Comparison of ENCODE assay signal across 10 mouse cellular contexts in genomic region chr6:115420963-115421362, GRCm38 (mm10).
DNase-seq lines count a peak whose midpoint lies in the region; ATAC-seq and TF ChIP-seq lines count a peak whose summit lies in the region.
"Had no signal": no experiment of that assay in that cellular context is flagged by ENCODE, and none has a peak within 500 bp of the region (broad histone marks: within the 10 kb centered on the region; RNA-seq: fewer than 3 reads in every experiment).

No protein-coding gene starts in this region.

- no peak overlapping the region for H3K4me3 ChIP-seq in lung, postnatal 0 days (ENCODE audit: low read depth, low read length)
- no peak overlapping the region for H3K4me3 ChIP-seq in midbrain, embryonic 16.5 days (ENCODE audit: low read depth, low read length)
- H3K4me3 ChIP-seq in forebrain, postnatal 0 days (ENCODE audit: low read depth, low read length): no peak overlapping the region

- no peak for ATAC-seq in cerebellum, adult (ENCODE audit: insufficient number of reproducible peaks, low FRiP score, low TSS enrichment)
- peak; percentile 55 for ATAC-seq in lung, postnatal 0 days
- ATAC-seq in midbrain, embryonic 16.5 days: no peak
- no peak for ATAC-seq in forebrain, postnatal 0 days
- ATAC-seq: forebrain, embryonic 16.5 days had no signal

- H3K9ac ChIP-seq in lung, postnatal 0 days (replicated peaks; ENCODE audit: low read depth): no peak overlapping the region
- H3K9ac ChIP-seq in midbrain, embryonic 16.5 days (ENCODE audit: low read depth, low read length): no peak overlapping the region
- no peak overlapping the region for H3K9ac ChIP-seq in forebrain, postnatal 0 days
- H3K9ac ChIP-seq: liver, embryonic 14.5 days had no signal

- no peaks in the 10 kb centered on the region for H3K4me1 ChIP-seq in lung, postnatal 0 days (ENCODE audit: insufficient read depth, low read depth, low read length)
- no peaks in the 10 kb centered on the region for H3K4me1 ChIP-seq in midbrain, embryonic 16.5 days (ENCODE audit: control insufficient read depth, insufficient read depth, low read length)
- no peaks in the 10 kb centered on the region for H3K4me1 ChIP-seq in forebrain, postnatal 0 days (ENCODE audit: insufficient read depth)

- peak; percentile 45 to 50 for DNase-seq in cerebellum, postnatal 14 days
- DNase-seq in NIH3T3 (ENCODE audit: low read depth): peak; percentile 67
- peak; percentile 11 to 56 for DNase-seq in heart, postnatal 14 days
- peak; percentile 63 for DNase-seq in lung, postnatal 0 days (ENCODE audit: low spot score)
- no peak for DNase-seq in forebrain, postnatal 0 days
- no peak for DNase-seq in layer of hippocampus, adult 8-10 months (ENCODE audit: low spot score in 2 of 2)

- no peak overlapping the region for H3K4me2 ChIP-seq in lung, postnatal 0 days (replicated peaks; ENCODE audit: low read depth, low read length)
- H3K4me2 ChIP-seq in midbrain, embryonic 16.5 days (ENCODE audit: low read length): no peak overlapping the region
- H3K4me2 ChIP-seq in forebrain, postnatal 0 days (ENCODE audit: low read depth): no peak overlapping the region

- H3K9me3 ChIP-seq in lung, postnatal 0 days (ENCODE audit: low read length): no peaks in the 10 kb centered on the region
- H3K9me3 ChIP-seq in midbrain, embryonic 16.5 days (replicated peaks; ENCODE audit: control insufficient read depth, low read length, poor library complexity, severe bottlenecking): no peaks in the 10 kb centered on the region
- no peaks in the 10 kb centered on the region for H3K9me3 ChIP-seq in forebrain, postnatal 0 days (ENCODE audit: low read length)

- TF ChIP-seq CTCF in lung, postnatal 0 days (IDR thresholded peaks at IDR 0.05): no peak
- no peak for TF ChIP-seq CTCF in forebrain, postnatal 0 days (IDR thresholded peaks at IDR 0.05; ENCODE audit: low read depth)

- TF ChIP-seq EP300 in lung, postnatal 0 days (IDR thresholded peaks at IDR 0.05): 0 out of 2 replicates have a peak, but pooled peaks have one; percentile 33

- WGBS in lung, postnatal 0 days: 18% methylated on average over 1 of the region's 1 CpGs
- WGBS in midbrain, embryonic 16.5 days: 66% methylated on average over 1 of the region's 1 CpGs
- 37% methylated on average over 1 of the region's 1 CpGs for WGBS in forebrain, postnatal 0 days

- H3K27me3 ChIP-seq in lung, postnatal 0 days (replicated peaks; ENCODE audit: insufficient read depth, low read length): no peaks in the 10 kb centered on the region
- H3K27me3 ChIP-seq in midbrain, embryonic 16.5 days (ENCODE audit: control insufficient read depth, insufficient read depth, low read depth, low read length): no peaks in the 10 kb centered on the region
- no peaks in the 10 kb centered on the region for H3K27me3 ChIP-seq in forebrain, postnatal 0 days (ENCODE audit: insufficient read depth, low read length)

- no peaks in the 10 kb centered on the region for H3K36me3 ChIP-seq in lung, postnatal 0 days (ENCODE audit: insufficient read depth, low read length)
- no peaks in the 10 kb centered on the region for H3K36me3 ChIP-seq in midbrain, embryonic 16.5 days (ENCODE audit: control insufficient read depth, insufficient read depth, low read length)
- H3K36me3 ChIP-seq in forebrain, postnatal 0 days (ENCODE audit: insufficient read depth): no peaks in the 10 kb centered on the region

- intact Hi-C loops in heart, postnatal 14 days (cut with DNase I): no loop called here

- H3K27ac ChIP-seq in lung, postnatal 0 days (ENCODE audit: low read length): no peak overlapping the region
- no peak overlapping the region for H3K27ac ChIP-seq in midbrain, embryonic 16.5 days (ENCODE audit: low read length)
- H3K27ac ChIP-seq in forebrain, postnatal 0 days (ENCODE audit: low read depth, low read length): no peak overlapping the region
- H3K27ac ChIP-seq: liver, embryonic 14.5 days had no signal

Comparison
In these comparisons a context has a peak if more than half of its experiments do, and no peak if none do; other contexts are left out.
1. DNase-seq: peak in cerebellum, postnatal 14 days (2 of 2), NIH3T3 (single experiment), heart, postnatal 14 days (2 of 2) and lung, postnatal 0 days (single experiment); none in forebrain, postnatal 0 days (single experiment) and layer of hippocampus, adult 8-10 months (0 of 2).